Mouse (Mus musculus) midbrain, embryonic 14.5 days (tissue): ENCODE results near the gene Naf1. TPM values are rescaled to one million over a fixed set of nuclear protein-coding genes. Genes with fewer than 3 reads are reported as not detected.

ENCODE experiments used
- ATAC-seq: fragments of 200-750 bp; cut with Nextera tagmentation; 2 replicates; pipeline ENCODE4 v1.8.0; 2017; ENCODE audit warnings: moderate number of reproducible peaks, moderate library complexity; ENCODE audit not compliant: low FRiP score, low TSS enrichment
- DNase-seq: peaks from one replicate; pipeline ENCODE4 v3.0.0-alpha.2; 2015
- H3K27ac ChIP-seq: fragments of 300-500 bp; sonication (generic); replicated peaks from 2 replicates; pipeline ENCODE4 v1.5.1; 2014; ENCODE audit warnings: mild to moderate bottlenecking, low read depth, low read length, moderate library complexity
- H3K27me3 ChIP-seq: fragments of 300-500 bp; sonication (generic); 2 replicates; pipeline ENCODE4 v1.6.1; 2014; ENCODE audit warnings: low read length, control low read depth, mixed read lengths; ENCODE audit not compliant: control insufficient read depth, insufficient read depth
- H3K36me3 ChIP-seq: fragments of 300-500 bp; sonication (generic); 2 replicates; pipeline ENCODE4 v1.6.1; 2014; ENCODE audit warnings: low read length, control low read depth; ENCODE audit not compliant: control insufficient read depth, insufficient read depth
- H3K4me1 ChIP-seq: fragments of 300-500 bp; sonication (generic); 2 replicates; pipeline ENCODE4 v1.6.1; 2014; ENCODE audit warnings: mild to moderate bottlenecking, antibody characterized with exemption, low read length, control low read depth; ENCODE audit not compliant: control insufficient read depth, insufficient read depth
- H3K4me2 ChIP-seq: fragments of 300-500 bp; sonication (generic); 2 replicates; pipeline ENCODE4 v1.6.1; 2014; ENCODE audit warnings: mild to moderate bottlenecking, low read length, moderate library complexity
- H3K4me3 ChIP-seq: fragments of 300-500 bp; sonication (generic); replicated peaks from 2 replicates; pipeline ENCODE4 v1.5.1; 2014; ENCODE audit warnings: low read depth, low read length
- H3K9ac ChIP-seq: fragments of 300-500 bp; sonication (generic); replicated peaks from 2 replicates; pipeline ENCODE4 v1.6.1; 2014; ENCODE audit warnings: mild to moderate bottlenecking, low read length, moderate library complexity
- H3K9me3 ChIP-seq: fragments of 300-500 bp; sonication (generic); 2 replicates; pipeline ENCODE4 v1.6.1; 2016; ENCODE audit warnings: low read length, control low read depth, mixed read lengths; ENCODE audit not compliant: control insufficient read depth
- WGBS: fragments of 180-500 bp; shearing (Covaris S2); extraction: QIAGEN DNeasy Blood & Tissue Kit; methylation state at CpG from one replicate; pipeline ENCODE4 v1.1.7; 2014; 5-methylcytosine and 5-hydroxymethylcytosine counted together
- polyA plus RNA-seq: library from polyadenylated mRNA; unstranded; fragments of >200 nt; fragmentation: Nextera tagmentation; extraction: Ambion mirVana; gene quantifications from 2 replicates; pipeline ENCODE4 v1.2.1, GENCODE M21; 2014

Gene Naf1
- polyA plus RNA-seq, 1 experiment from 2014 or later = 3.2 TPM

DNA sequence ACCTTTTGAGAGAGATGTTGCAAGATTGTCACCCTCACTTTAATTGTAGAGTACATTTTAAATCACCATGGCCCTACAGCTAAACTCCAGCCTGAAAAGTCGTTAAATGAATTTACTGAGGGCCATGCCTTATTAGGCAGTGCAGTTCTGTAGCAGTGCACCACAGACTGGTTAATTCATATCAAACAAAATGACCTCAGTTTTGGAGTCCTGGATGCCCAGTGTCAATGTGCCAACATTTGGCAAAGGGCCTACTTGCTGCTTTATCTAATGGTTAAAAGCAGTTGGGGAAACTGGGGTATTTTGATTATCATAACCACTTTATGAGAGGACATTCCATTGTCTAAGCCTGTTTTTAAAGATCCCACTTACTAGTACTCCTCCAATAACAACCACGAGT is 31.9 kb downstream of the Naf1 start:
- Histone ChIP-seq H3K9me3 (no peaks in the 10 kb centered on the region), H3K9ac (no peak overlapping the region), H3K27me3 (no peaks in the 10 kb centered on the region), H3K4me3 (no peak overlapping the region), H3K27ac (no peak overlapping the region), H3K36me3 (no peaks in the 10 kb centered on the region), H3K4me1 (no peaks in the 10 kb centered on the region), H3K4me2 (no peak overlapping the region)
- WGBS = 95% methylated on average over 2 of the region's 2 CpGs
- ATAC-seq (no peak), DNase-seq (no peak)

DNA sequence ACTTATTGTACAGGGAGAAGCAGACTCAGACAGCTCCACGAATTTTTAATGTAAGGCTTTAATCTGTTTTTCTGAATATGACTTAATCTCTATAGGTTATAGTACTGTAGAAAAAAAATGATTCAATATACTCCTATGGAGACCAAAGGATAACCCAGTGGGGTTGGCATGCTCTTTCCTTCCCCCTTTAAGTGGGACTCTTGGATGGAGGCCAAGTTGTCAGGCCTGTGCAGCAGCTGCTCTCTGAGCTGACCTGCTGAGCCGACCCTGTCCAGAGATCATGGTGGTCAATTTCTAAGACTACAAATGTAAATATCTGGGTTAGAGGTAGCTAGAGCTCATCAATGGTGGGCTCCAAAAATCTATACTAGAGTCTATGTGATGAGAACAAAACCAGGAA is 45.0 kb downstream of the Naf1 start:
- Histone ChIP-seq H3K9ac (no peak overlapping the region), H3K36me3 (no peaks in the 10 kb centered on the region), H3K27me3 (no peaks in the 10 kb centered on the region), H3K4me1 (no peaks in the 10 kb centered on the region), H3K27ac (no peak overlapping the region), H3K4me3 (no peak overlapping the region), H3K9me3 (no peaks in the 10 kb centered on the region), H3K4me2 (no peak overlapping the region)
- ATAC-seq = no peak
- DNase-seq = no peak
- WGBS = 70% methylated on average over 2 of the region's 2 CpGs

DNA sequence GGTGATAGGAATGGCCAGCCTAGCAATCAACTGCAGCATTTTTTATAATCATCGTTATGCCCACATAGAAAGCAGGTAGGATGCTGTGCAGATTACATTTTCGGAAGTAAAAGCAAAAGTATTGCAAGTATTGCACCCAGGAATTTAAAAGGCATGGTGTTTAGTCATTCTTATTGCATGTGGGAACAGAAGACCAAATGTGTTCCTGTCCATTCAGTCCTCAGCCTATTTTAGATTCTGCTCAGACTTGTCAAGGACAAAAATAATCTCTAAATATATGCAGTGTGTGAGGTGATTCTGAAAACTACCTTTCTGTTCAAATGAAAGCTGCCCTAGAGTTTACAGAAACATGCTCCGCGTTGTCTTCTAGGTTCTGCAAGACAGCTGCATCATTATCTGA is 45.5 kb downstream of the Naf1 start:
- H3K4me3 ChIP-seq = no peak overlapping the region
- H3K9me3 ChIP-seq = no peaks in the 10 kb centered on the region
- ATAC-seq = no peak
- no peak overlapping the region for H3K27ac ChIP-seq
- 90% methylated on average over 4 of the region's 4 CpGs for WGBS
- DNase-seq = no peak
- H3K9ac ChIP-seq = no peak overlapping the region
- H3K27me3 ChIP-seq = no peaks in the 10 kb centered on the region
- no peaks in the 10 kb centered on the region for H3K36me3 ChIP-seq
- H3K4me1 ChIP-seq = no peaks in the 10 kb centered on the region
- no peak overlapping the region for H3K4me2 ChIP-seq

DNA sequence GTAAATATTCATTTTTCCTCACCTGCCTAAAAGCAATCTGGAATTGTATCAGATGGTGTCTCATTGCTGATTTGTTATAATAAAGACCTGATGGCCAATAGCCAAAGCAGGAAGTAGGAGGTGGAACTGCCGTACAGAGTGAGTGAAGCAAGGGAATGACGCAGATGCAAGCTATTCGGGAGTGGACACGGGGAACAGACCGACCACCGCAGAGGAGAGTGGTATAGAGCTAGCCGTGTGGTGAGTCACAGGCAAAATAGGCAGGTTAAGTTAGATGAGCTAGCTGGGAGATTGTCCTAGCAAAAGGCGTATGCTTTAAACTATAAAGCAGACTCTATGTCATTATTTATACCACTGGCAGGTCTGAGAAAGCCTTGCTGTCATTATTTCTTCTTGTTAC is 46.1 kb downstream of the Naf1 start:
- ATAC-seq = no peak
- DNase-seq = no peak
- 89% methylated on average over 8 of the region's 8 CpGs for WGBS
- Histone ChIP-seq H3K27me3 (no peaks in the 10 kb centered on the region), H3K4me3 (no peak overlapping the region), H3K4me1 (0 out of 2 replicates have a peak, but pooled peaks cover 3% of the 10 kb centered on the region), H3K9ac (no peak overlapping the region), H3K36me3 (no peaks in the 10 kb centered on the region), H3K27ac (no peak overlapping the region), H3K9me3 (no peaks in the 10 kb centered on the region), H3K4me2 (no peak overlapping the region)

DNA sequence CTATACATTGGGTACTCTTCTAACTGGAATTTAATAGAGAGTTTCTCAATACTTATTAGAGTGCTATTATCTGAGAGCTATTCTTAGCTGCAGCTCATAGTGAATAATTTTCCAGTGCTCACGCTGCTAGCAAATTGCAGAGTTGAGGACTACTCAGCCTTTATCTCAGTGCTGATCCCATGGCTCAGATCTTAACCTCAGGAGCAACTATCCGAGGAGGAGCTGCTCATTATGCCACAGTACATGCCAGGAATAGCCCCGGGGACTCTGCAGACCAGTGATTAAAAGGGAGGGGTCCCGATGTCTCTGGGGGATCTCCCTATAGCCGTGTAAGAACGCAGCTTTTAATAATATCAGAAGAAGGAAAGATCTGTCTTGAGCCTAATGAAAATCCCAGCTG is 50.7 kb downstream of the Naf1 start:
- DNase-seq (peak; percentile 69), ATAC-seq (peak; percentile 75; the same call in 1 of the 2 replicates)
- no peaks in the 10 kb centered on the region for H3K9me3 ChIP-seq
- H3K27me3 ChIP-seq = no peaks in the 10 kb centered on the region
- H3K4me2 ChIP-seq = 0 out of 2 replicates have a peak overlapping the region, but pooled peaks have one; percentile 26
- H3K4me1 ChIP-seq = 0 out of 2 replicates have a peak, but pooled peaks cover 3% of the 10 kb centered on the region
- no peaks in the 10 kb centered on the region for H3K36me3 ChIP-seq
- WGBS = 18% methylated on average over 6 of the region's 6 CpGs
- H3K9ac ChIP-seq = 0 out of 2 replicates have a peak overlapping the region, but pooled peaks have one; percentile 4
- peak overlapping the region; percentile 65; the same call in 1 of the 2 replicates for H3K27ac ChIP-seq
- no peak overlapping the region for H3K4me3 ChIP-seq

DNA sequence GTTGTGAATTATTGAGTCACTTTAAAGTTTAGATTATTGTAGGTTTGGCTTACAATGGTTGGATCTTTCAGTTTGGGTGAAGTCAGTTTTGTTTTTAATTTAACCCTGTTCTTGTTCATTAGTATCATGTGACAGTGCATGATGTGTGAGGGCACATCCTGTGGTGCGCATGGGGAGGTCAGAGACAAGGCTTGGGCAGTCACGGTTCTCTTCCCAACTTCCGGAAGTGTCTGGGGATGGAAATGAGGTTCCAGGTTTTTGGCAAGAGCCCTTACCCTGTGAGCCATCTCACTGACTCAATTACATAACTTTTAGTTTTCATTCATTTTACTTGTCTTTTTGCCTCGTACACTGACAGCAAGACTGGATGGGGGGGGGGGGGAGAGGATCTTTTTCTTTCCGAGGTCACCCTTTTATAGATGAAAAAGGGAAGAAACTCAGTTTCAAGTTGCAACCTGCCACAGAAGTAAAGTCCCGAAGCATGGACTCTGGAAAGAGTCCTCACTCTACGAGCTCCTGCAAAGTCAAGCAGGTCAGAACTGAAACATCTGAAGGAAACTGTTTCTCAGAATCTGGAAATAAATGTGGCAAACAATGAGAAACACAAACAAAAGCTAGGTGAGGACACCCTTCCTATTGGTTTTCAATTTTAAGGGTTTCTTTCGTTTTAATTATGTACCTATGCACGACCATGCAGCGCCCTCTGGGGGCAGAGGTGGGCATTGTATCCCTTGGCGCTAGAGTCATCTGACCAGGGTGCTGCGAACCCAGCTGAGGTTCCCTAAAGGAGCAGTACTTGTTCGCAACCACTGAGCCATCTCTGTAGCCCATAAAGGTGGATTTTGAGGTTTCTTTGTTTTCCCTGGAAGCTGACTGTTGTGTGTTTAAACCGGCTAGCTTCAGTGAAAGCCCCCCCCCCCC is 53.9 kb downstream of the Naf1 start:
- H3K4me1 ChIP-seq = 0 out of 2 replicates have a peak, but pooled peaks cover 3% of the 10 kb centered on the region
- no peaks in the 10 kb centered on the region for H3K27me3 ChIP-seq
- DNase-seq (no peak), ATAC-seq (no peak)
- no peak overlapping the region for H3K4me2 ChIP-seq
- no peaks in the 10 kb centered on the region for H3K36me3 ChIP-seq
- H3K9ac ChIP-seq = no peak overlapping the region
- no peaks in the 10 kb centered on the region for H3K9me3 ChIP-seq
- whole genome bisulfite sequencing = 73% methylated on average over 14 of the region's 14 CpGs
- no peak overlapping the region for H3K27ac ChIP-seq
- H3K4me3 ChIP-seq = no peak overlapping the region

DNA sequence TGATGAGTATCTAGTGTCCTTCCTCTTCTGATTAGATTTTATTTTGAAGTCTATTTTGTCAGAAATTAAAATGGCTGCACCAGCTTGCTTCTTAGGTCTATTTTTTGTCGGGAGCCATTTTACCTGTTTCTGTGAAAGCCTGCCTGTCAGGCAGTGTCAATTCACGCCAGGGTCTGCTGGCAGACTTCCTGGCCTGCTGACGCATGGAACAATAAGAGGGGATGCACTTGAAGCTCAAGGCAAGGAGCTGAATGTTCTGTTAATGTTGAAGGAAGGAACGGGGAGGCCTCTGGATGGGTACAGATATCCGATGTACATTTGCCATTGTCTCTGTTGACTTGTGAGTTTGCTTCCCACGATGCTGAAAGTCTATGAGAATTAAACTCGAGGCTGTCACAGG is 56.0 kb downstream of the Naf1 start:
- no peak overlapping the region for H3K4me3 ChIP-seq
- H3K27ac ChIP-seq = no peak overlapping the region
- H3K36me3 ChIP-seq = no peaks in the 10 kb centered on the region
- no peaks in the 10 kb centered on the region for H3K27me3 ChIP-seq
- DNase-seq = no peak
- no peaks in the 10 kb centered on the region for H3K4me1 ChIP-seq
- no peaks in the 10 kb centered on the region for H3K9me3 ChIP-seq
- 61% methylated on average over 7 of the region's 7 CpGs for WGBS
- ATAC-seq = no peak
- H3K9ac ChIP-seq = no peak overlapping the region
- no peak overlapping the region for H3K4me2 ChIP-seq

DNA sequence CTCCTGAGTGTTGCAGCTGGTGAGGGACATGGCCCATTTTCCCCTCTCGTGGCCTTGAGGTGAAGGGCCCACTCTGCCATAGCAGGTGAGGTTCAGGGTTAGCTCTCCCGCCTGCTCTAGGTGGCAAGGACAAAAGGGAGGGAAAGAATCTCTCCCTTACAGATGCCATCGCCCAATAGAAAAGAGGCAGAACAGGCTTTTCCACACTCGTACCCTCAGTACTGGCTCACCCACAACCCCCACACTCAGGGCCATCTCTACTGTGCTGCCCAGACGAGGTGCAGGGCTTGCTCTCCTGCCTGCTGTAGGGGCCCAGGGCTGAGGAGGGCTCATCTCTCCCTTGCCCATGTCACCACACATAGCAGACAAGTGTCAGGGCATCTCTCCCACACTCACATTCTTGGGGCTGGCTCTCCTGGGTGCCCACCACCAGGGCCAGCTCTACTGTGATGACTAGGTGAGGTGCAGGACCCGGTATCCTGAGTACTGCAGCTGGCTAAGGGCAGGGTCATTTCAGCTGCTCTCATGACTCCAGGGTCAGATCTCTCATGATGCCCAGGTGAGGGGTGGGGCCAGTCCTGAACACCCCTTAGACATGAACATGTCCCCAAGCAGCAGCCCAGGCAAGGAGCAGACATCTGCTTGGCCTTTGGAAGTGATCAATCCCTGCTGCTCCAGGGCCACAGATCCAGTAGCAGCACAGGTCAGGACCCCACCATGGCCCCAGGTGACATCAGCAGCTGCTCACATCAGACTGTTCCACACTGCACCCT is 57.9 kb downstream of the Naf1 start:
- Histone ChIP-seq H3K9me3 (no peaks in the 10 kb centered on the region), H3K27ac (no peak overlapping the region), H3K4me1 (no peaks in the 10 kb centered on the region), H3K36me3 (no peaks in the 10 kb centered on the region), H3K4me3 (no peak overlapping the region), H3K9ac (no peak overlapping the region), H3K4me2 (no peak overlapping the region), H3K27me3 (no peaks in the 10 kb centered on the region)
- WGBS = 77% methylated on average over 6 of the region's 6 CpGs
- no peak for DNase-seq
- ATAC-seq = peak; percentile 48; the same call in 1 of the 2 replicates
